Mouse (Mus musculus) myocyte (in vitro differentiated cells): ENCODE results near the gene Cdkn2c. TPM values are rescaled to one million over a fixed set of nuclear protein-coding genes. Genes with fewer than 3 reads are reported as not detected.

Experiments used
- H3K27me3 ChIP-seq: one replicate; pipeline ENCODE4 v1.6.1; 2011; ENCODE audit not compliant: control insufficient read depth, insufficient read depth, insufficient read length
- H3K36me3 ChIP-seq: one replicate; pipeline ENCODE4 v1.6.1; 2011; ENCODE audit not compliant: control insufficient read depth, insufficient read depth
- H3K4me2 ChIP-seq: one replicate; pipeline ENCODE4 v1.6.1; 2011; ENCODE audit warnings: low read depth, control low read depth
- H3K4me3 ChIP-seq: one replicate; pipeline ENCODE4 v1.5.1; 2011; ENCODE audit warnings: mild to moderate bottlenecking, control low read depth, moderate library complexity
- H3K79me2 ChIP-seq: one replicate; pipeline ENCODE4 v1.6.1; 2011; ENCODE audit not compliant: control insufficient read depth, insufficient read depth
- H3ac ChIP-seq: one replicate; pipeline ENCODE4 v1.6.1; 2011; ENCODE audit not compliant: control insufficient read depth, insufficient read length
- CEBPB ChIP-seq: IDR thresholded peaks from 2 replicates; pipeline ENCODE4 v1.6.1; 2011; ENCODE audit warnings: mild to moderate bottlenecking, moderate library complexity; ENCODE audit not compliant: poor library complexity, insufficient read depth, severe bottlenecking
- E2F4 ChIP-seq: IDR thresholded peaks from one replicate; pipeline ENCODE4 v1.6.1; 2011; ENCODE audit warnings: mild to moderate bottlenecking, control low read depth, moderate library complexity; ENCODE audit not compliant: insufficient read depth
- MAX ChIP-seq: IDR thresholded peaks from one replicate; pipeline ENCODE4 v1.6.1; 2011; ENCODE audit warnings: low read depth, mild to moderate bottlenecking, control low read depth
- MYOD1 ChIP-seq, 3 experiments: IDR thresholded peaks; one replicate each; pipeline ENCODE4 v1.6.1; 2011; ENCODE audit warnings: control low read depth in 2 of 3, low read depth in 2 of 3, mild to moderate bottlenecking in 2 of 3, moderate library complexity in 1 of 3; ENCODE audit not compliant: insufficient read length in 2 of 3, control insufficient read depth in 1 of 3
- MYOG ChIP-seq, 3 experiments: IDR thresholded peaks; one replicate each; pipeline ENCODE4 v1.6.1; 2011; ENCODE audit warnings: control low read depth in 2 of 3, low read depth in 2 of 3, mild to moderate bottlenecking in 2 of 3; ENCODE audit not compliant: insufficient read length in 2 of 3, control insufficient read depth in 1 of 3, insufficient read depth in 1 of 3
- POLR2A ChIP-seq: IDR thresholded peaks from one replicate; pipeline ENCODE4 v1.6.1; 2011; ENCODE audit warnings: low read depth, mild to moderate bottlenecking, control low read depth, moderate library complexity; ENCODE audit not compliant: insufficient read length
- POLR2AphosphoS2 ChIP-seq: IDR thresholded peaks from one replicate; pipeline ENCODE4 v1.6.1; 2011; ENCODE audit warnings: low read depth, control low read depth; ENCODE audit not compliant: insufficient read length
- REST ChIP-seq: IDR thresholded peaks from one replicate; pipeline ENCODE4 v1.6.1; 2011; ENCODE audit warnings: mild to moderate bottlenecking, control low read depth, moderate library complexity; ENCODE audit not compliant: insufficient read depth, insufficient read length
- SRF ChIP-seq: IDR thresholded peaks from one replicate; pipeline ENCODE4 v1.6.1; 2011; ENCODE audit warnings: low read depth; ENCODE audit not compliant: control insufficient read depth, insufficient read length
- TCF12 ChIP-seq: IDR thresholded peaks from one replicate; pipeline ENCODE4 v1.6.1; 2011; ENCODE audit warnings: mild to moderate bottlenecking, control low read depth; ENCODE audit not compliant: poor library complexity, insufficient read depth, severe bottlenecking
- TCF3 ChIP-seq: IDR thresholded peaks from one replicate; pipeline ENCODE4 v1.6.1; 2011; ENCODE audit warnings: low read depth, control low read depth; ENCODE audit not compliant: insufficient read length
- USF1 ChIP-seq: IDR thresholded peaks from one replicate; pipeline ENCODE4 v1.6.1; 2011; ENCODE audit warnings: low read depth, mild to moderate bottlenecking, control low read depth, moderate library complexity
- polyA plus RNA-seq: library from polyadenylated mRNA; unstranded; fragments of >200 nt; fragmentation: generic; extraction: Trizol; gene quantifications from one replicate; pipeline ENCODE4 v1.2.1, GENCODE M21; 2012; ENCODE audit warnings: missing spikeins

The Cdkn2c gene
- polyA plus RNA-seq, 1 experiment, result 17.3 TPM

DNA sequence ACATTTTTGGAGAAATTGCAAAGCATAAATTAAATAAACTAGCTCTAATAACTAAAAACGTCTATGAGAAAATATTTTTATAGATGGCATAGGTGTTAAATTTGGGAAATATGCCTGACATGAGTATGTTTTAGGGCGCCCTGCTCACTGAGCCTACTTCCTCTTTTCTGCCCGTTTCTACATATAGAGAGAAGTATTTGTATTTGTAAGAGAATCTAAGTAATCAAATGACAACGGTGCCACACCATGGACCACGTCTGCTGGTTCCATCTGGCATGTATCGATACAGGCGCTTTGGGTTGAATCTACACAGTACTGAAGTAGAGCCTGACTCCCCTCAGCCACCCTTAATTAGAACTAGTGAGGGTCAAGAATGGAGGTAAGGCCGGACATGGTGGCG is 27.6 kb downstream of the Cdkn2c start:
- Histone ChIP-seq H3K4me3 (no peak overlapping the region), H3K4me2 (no peak overlapping the region), H3K36me3 (no peaks in the 10 kb centered on the region), H3ac (no peak overlapping the region), H3K27me3 (no peaks in the 10 kb centered on the region), H3K79me2 (no peaks in the 10 kb centered on the region)
- TF ChIP-seq E2F4, result no peak
- TF ChIP-seq CEBPB, result no peak
- TF ChIP-seq USF1, result no peak
- TF ChIP-seq MYOG (IDR thresholded peaks at IDR 0.05; ENCODE audit: control insufficient read depth in 1 of 3, insufficient read depth in 1 of 3, insufficient read length in 2 of 3, low read depth in 2 of 3), result no peak
- TF ChIP-seq TCF3, result no peak

DNA sequence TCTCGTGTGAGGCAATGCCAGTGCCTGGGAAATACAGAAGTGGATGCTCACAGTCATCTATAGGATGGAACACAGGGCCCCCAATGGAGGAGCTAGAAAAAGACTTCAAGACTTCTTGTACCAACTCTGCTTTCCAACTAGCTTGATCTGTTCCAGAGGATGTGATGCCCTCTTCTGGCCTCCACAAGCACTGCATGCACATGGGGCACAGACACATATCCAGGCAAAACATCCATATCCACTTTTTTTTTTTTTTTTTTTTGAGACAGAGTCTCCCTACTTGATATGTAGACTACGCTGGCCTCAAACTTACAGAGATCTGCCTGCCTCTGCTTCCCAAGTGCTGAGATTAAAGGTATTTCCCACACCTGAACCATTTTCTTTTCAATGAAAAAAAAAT is 32.0 kb downstream of the Cdkn2c start:
- H3K36me3 ChIP-seq, result no peaks in the 10 kb centered on the region
- H3ac ChIP-seq, result no peak overlapping the region
- H3K79me2 ChIP-seq, result no peaks in the 10 kb centered on the region
- TF ChIP-seq REST, result no peak
- no peak for TF ChIP-seq MYOD1 (IDR thresholded peaks at IDR 0.05; ENCODE audit: control insufficient read depth in 1 of 3, insufficient read length in 2 of 3, low read depth in 2 of 3)
- no peak for TF ChIP-seq USF1
- TF ChIP-seq POLR2A, result no peak
- no peak for TF ChIP-seq MAX
- no peak for TF ChIP-seq CEBPB
- no peak for TF ChIP-seq SRF
- TF ChIP-seq POLR2AphosphoS2, result no peak
- no peak for TF ChIP-seq TCF3
- no peak for TF ChIP-seq MYOG (IDR thresholded peaks at IDR 0.05; ENCODE audit: control insufficient read depth in 1 of 3, insufficient read depth in 1 of 3, insufficient read length in 2 of 3, low read depth in 2 of 3)
- TF ChIP-seq E2F4, result no peak
- TF ChIP-seq TCF12, result no peak
- no peak overlapping the region for H3K4me3 ChIP-seq
- no peak overlapping the region for H3K4me2 ChIP-seq
- no peaks in the 10 kb centered on the region for H3K27me3 ChIP-seq

DNA sequence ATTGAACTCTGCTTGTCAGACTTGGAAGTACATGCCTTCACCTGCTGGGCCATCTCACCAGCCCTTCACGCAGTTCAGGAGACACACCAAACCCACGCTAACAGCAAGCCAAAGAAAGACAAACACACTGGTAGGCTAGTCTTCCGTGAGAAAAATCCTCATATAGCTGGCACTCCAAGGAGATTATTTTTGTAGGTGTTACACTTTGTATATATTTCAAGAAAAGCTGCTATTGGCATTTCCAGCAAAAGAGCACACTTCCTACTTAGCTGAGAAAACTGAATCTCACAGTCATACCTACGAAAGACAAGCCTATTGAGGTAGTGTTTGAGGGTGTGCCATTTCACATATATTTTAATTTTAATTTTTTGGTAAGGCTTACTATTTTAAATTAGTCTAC is 36.0 kb downstream of the Cdkn2c start:
- H3K79me2 ChIP-seq, result no peaks in the 10 kb centered on the region
- no peak for TF ChIP-seq CEBPB
- no peak for TF ChIP-seq TCF12
- no peak for TF ChIP-seq REST
- no peak for TF ChIP-seq SRF
- TF ChIP-seq MAX, result no peak
- no peak for TF ChIP-seq POLR2AphosphoS2
- TF ChIP-seq E2F4, result no peak
- TF ChIP-seq TCF3, result no peak
- TF ChIP-seq MYOG (IDR thresholded peaks at IDR 0.05; ENCODE audit: control insufficient read depth in 1 of 3, insufficient read depth in 1 of 3, insufficient read length in 2 of 3, low read depth in 2 of 3), result no peak
- no peak for TF ChIP-seq MYOD1 (IDR thresholded peaks at IDR 0.05; ENCODE audit: control insufficient read depth in 1 of 3, insufficient read length in 2 of 3, low read depth in 2 of 3)
- no peak for TF ChIP-seq USF1
- TF ChIP-seq POLR2A, result no peak
- no peak overlapping the region for H3K4me2 ChIP-seq
- no peaks in the 10 kb centered on the region for H3K27me3 ChIP-seq
- no peak overlapping the region for H3K4me3 ChIP-seq
- no peaks in the 10 kb centered on the region for H3K36me3 ChIP-seq
- no peak overlapping the region for H3ac ChIP-seq

DNA sequence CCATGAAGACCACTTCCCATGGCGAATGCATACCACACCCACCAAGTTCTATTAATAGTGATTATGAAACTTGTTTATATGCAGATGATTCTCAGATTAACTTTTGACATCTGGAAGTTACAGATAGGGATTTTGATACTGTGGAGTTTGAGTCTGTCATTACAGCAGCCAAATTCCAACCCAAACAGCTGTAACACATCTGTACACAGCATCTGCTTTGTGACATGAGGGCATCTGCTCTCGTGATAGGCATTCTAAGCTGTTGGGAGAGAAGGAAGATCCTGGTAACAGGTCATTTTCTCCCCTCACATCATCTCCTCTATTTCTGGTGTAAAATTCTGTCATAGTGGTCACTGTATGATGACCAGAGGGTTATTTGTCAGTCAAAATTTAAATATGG is 36.8 kb downstream of the Cdkn2c start:
- no peaks in the 10 kb centered on the region for H3K79me2 ChIP-seq
- H3K4me3 ChIP-seq, result no peak overlapping the region
- no peaks in the 10 kb centered on the region for H3K27me3 ChIP-seq
- H3K4me2 ChIP-seq, result no peak overlapping the region
- TF ChIP-seq MAX, result no peak
- TF ChIP-seq MYOG (IDR thresholded peaks at IDR 0.05; ENCODE audit: control insufficient read depth in 1 of 3, insufficient read depth in 1 of 3, insufficient read length in 2 of 3, low read depth in 2 of 3), result no peak
- no peak for TF ChIP-seq TCF3
- TF ChIP-seq CEBPB, result no peak
- no peak for TF ChIP-seq REST
- TF ChIP-seq TCF12, result no peak
- no peak for TF ChIP-seq MYOD1 (IDR thresholded peaks at IDR 0.05; ENCODE audit: control insufficient read depth in 1 of 3, insufficient read length in 2 of 3, low read depth in 2 of 3)
- H3ac ChIP-seq, result no peak overlapping the region
- no peaks in the 10 kb centered on the region for H3K36me3 ChIP-seq

DNA sequence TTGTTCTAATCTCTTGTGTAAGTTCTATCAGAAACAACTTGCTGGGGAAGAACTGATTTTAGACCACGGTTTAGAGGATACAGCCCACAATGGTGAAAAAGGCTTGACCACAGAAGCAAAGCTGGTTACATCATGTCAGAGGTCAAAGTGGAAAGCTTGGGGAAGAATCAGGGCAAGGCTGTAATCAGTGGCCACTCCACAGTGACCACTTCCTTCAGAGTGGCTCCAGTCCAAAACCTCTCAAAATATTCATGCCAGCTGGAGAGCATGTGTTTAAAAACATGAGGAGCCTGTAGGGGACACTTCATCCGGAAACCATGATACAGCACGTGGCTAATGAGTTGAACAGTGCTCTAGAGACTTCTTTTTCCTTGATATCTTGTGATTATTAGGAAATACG is 54.4 kb downstream of the Cdkn2c start:
- Histone ChIP-seq H3K36me3 (no peaks in the 10 kb centered on the region), H3K79me2 (no peaks in the 10 kb centered on the region), H3ac (no peak overlapping the region), H3K27me3 (no peaks in the 10 kb centered on the region), H3K4me2 (no peak overlapping the region), H3K4me3 (no peak overlapping the region)
- no peak for TF ChIP-seq MYOG (IDR thresholded peaks at IDR 0.05; ENCODE audit: control insufficient read depth in 1 of 3, insufficient read depth in 1 of 3, insufficient read length in 2 of 3, low read depth in 2 of 3)
- no peak for TF ChIP-seq MAX
- no peak for TF ChIP-seq E2F4
- TF ChIP-seq TCF3, result no peak
- no peak for TF ChIP-seq USF1
- no peak for TF ChIP-seq REST
- TF ChIP-seq TCF12, result no peak
- TF ChIP-seq CEBPB, result no peak
- no peak for TF ChIP-seq MYOD1 (IDR thresholded peaks at IDR 0.05; ENCODE audit: control insufficient read depth in 1 of 3, insufficient read length in 2 of 3, low read depth in 2 of 3)
- TF ChIP-seq POLR2AphosphoS2, result no peak
- TF ChIP-seq POLR2A, result no peak

Other genes with a start within 250 kb of the Cdkn2c start
- gene Rnf11, start 182.5 kb downstream of the Cdkn2c start, polyA plus RNA-seq, result 127 TPM
- gene 4930522H14Rik, start 135.9 kb downstream of the Cdkn2c start, polyA plus RNA-seq, result not detected
- gene Faf1, start 9.4 kb upstream of the Cdkn2c start, polyA plus RNA-seq, result 30.1 TPM